Mouse (Mus musculus): ENCODE data around the gene Taf10. TPM values are rescaled to one million over a fixed set of nuclear protein-coding genes. Genes with fewer than 3 reads are reported as not detected.

Taf10 gene
- polyA plus RNA-seq, 1 experiment, result 553 TPM

GRCm38 (mm10) chr7:105773041-105773440, 28.9 kb upstream of the Taf10 start:
- no peak for DNase-seq
- TF ChIP-seq POLR2A (IDR thresholded peaks at IDR 0.05; ENCODE audit: control insufficient read depth, extremely low read depth, insufficient read depth, low read length, poor library complexity) (no peak), CTCF (IDR thresholded peaks at IDR 0.05; ENCODE audit: borderline replicate concordance, control insufficient read depth, extremely low read depth, insufficient read depth, low read length, poor library complexity) (no peak)
- no peaks in the 10 kb centered on the region for H3K36me3 ChIP-seq (ENCODE audit: control insufficient read depth, insufficient read depth, low read length)
- no peaks in the 10 kb centered on the region for H3K27me3 ChIP-seq (ENCODE audit: control insufficient read depth, insufficient read depth, low read length)
- 88% methylated on average over 5 of the region's 5 CpGs for WGBS
- H3K27ac ChIP-seq (ENCODE audit: control insufficient read depth, insufficient read depth, low read length), result no peak overlapping the region
- H3K4me3 ChIP-seq (ENCODE audit: control insufficient read depth, insufficient read depth, low read length), result no peak overlapping the region
- peaks cover 5% of the 10 kb centered on the region for H3K4me1 ChIP-seq (replicated peaks; ENCODE audit: control insufficient read depth, insufficient read depth, low read length)

DNA sequence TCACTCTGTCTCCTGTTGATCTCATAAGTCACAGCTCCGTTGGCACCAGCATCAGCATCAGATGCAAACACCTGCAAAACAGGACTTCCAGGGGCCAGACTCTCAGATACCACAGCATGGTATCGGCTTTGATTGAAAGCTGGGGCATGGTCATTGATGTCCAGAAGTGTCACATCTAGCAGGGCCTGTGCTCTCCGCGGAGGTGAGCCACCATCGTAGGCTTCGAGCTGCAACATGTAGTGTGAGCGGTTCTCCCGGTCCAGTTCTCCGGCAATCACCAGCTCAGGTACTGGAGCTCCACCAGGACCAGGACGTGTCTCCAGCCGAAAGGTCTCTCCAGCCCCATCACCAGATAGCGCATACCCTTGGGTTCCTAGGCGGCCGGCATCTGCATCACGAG, 28.2 kb upstream of the Taf10 start:
- Histone ChIP-seq H3K36me3 (ENCODE audit: control insufficient read depth, insufficient read depth, low read length) (no peaks in the 10 kb centered on the region), H3K4me1 (replicated peaks; ENCODE audit: control insufficient read depth, insufficient read depth, low read length) (no peaks in the 10 kb centered on the region), H3K27ac (ENCODE audit: control insufficient read depth, insufficient read depth, low read length) (no peak overlapping the region), H3K4me3 (ENCODE audit: control insufficient read depth, insufficient read depth, low read length) (no peak overlapping the region), H3K27me3 (ENCODE audit: control insufficient read depth, insufficient read depth, low read length) (no peaks in the 10 kb centered on the region)
- TF ChIP-seq POLR2A (IDR thresholded peaks at IDR 0.05; ENCODE audit: control insufficient read depth, extremely low read depth, insufficient read depth, low read length, poor library complexity) (no peak), CTCF (IDR thresholded peaks at IDR 0.05; ENCODE audit: borderline replicate concordance, control insufficient read depth, extremely low read depth, insufficient read depth, low read length, poor library complexity) (no peak)
- WGBS, result 97% methylated on average over 15 of the region's 15 CpGs
- DNase-seq, result no peak

DNA sequence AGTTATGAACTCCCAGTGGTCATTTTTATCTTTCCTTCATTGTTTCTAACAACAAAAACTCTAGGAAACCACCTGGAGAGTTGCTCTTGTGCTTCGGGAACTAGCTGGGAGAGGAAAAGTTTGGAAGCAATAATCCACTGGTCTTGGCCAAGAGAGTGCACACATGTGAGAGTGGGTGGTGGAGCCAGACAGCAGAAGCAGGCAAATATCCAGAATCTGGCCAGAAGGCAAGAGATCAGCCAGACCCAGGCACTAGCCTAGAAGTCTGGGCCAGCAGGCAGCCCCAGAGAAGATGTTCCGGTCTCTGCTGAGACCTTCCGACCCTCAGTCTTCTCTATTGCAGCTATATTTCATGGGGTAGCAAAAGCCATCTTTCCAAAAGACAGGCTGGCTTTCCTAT, 25.8 kb upstream of the Taf10 start:
- WGBS, result 99% methylated on average over 3 of the region's 3 CpGs
- TF ChIP-seq CTCF (IDR thresholded peaks at IDR 0.05; ENCODE audit: borderline replicate concordance, control insufficient read depth, extremely low read depth, insufficient read depth, low read length, poor library complexity), result no peak
- no peak for TF ChIP-seq POLR2A (IDR thresholded peaks at IDR 0.05; ENCODE audit: control insufficient read depth, extremely low read depth, insufficient read depth, low read length, poor library complexity)
- DNase-seq, result no peak
- no peak overlapping the region for H3K27ac ChIP-seq (ENCODE audit: control insufficient read depth, insufficient read depth, low read length)
- H3K4me3 ChIP-seq (ENCODE audit: control insufficient read depth, insufficient read depth, low read length), result no peak overlapping the region
- H3K4me1 ChIP-seq (replicated peaks; ENCODE audit: control insufficient read depth, insufficient read depth, low read length), result no peaks in the 10 kb centered on the region
- H3K36me3 ChIP-seq (ENCODE audit: control insufficient read depth, insufficient read depth, low read length), result no peaks in the 10 kb centered on the region
- no peaks in the 10 kb centered on the region for H3K27me3 ChIP-seq (ENCODE audit: control insufficient read depth, insufficient read depth, low read length)

DNA sequence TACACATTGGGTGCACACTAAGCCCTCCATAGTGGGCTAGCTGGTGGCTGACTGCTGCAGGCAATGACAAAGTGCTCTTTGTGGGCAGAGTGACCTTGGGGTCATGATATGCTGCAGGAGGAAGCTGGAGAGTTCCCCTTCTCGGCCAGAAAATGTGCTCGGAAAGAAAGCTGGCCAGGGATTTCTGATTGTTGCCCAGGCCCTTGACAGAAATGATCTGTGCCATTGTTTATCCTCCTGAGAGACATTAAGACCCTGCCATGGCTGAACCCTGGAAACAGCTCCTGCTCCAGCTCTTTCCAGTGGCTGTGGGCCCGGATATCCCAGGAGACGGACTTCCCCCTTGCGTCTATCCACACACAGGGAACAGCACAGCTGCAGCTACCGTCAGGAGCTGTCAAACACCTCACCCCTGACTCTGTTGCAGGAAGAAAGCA, 23.6 kb upstream of the Taf10 start:
- Histone ChIP-seq H3K4me1 (replicated peaks; ENCODE audit: control insufficient read depth, insufficient read depth, low read length) (no peaks in the 10 kb centered on the region), H3K36me3 (ENCODE audit: control insufficient read depth, insufficient read depth, low read length) (no peaks in the 10 kb centered on the region), H3K27me3 (ENCODE audit: control insufficient read depth, insufficient read depth, low read length) (no peaks in the 10 kb centered on the region), H3K27ac (ENCODE audit: control insufficient read depth, insufficient read depth, low read length) (no peak overlapping the region), H3K4me3 (ENCODE audit: control insufficient read depth, insufficient read depth, low read length) (no peak overlapping the region)
- 37% methylated on average over 6 of the region's 6 CpGs for WGBS
- TF ChIP-seq POLR2A (IDR thresholded peaks at IDR 0.05; ENCODE audit: control insufficient read depth, extremely low read depth, insufficient read depth, low read length, poor library complexity) (no peak), CTCF (IDR thresholded peaks at IDR 0.05; ENCODE audit: borderline replicate concordance, control insufficient read depth, extremely low read depth, insufficient read depth, low read length, poor library complexity) (no peak)
- DNase-seq, result no peak

- Histone ChIP-seq H3K27me3 (ENCODE audit: control insufficient read depth, insufficient read depth, low read length) (no peaks in the 10 kb centered on the region), H3K36me3 (ENCODE audit: control insufficient read depth, insufficient read depth, low read length) (no peaks in the 10 kb centered on the region), H3K27ac (ENCODE audit: control insufficient read depth, insufficient read depth, low read length) (no peak overlapping the region), H3K4me3 (ENCODE audit: control insufficient read depth, insufficient read depth, low read length) (no peak overlapping the region), H3K4me1 (replicated peaks; ENCODE audit: control insufficient read depth, insufficient read depth, low read length) (no peaks in the 10 kb centered on the region)
- TF ChIP-seq CTCF (IDR thresholded peaks at IDR 0.05; ENCODE audit: borderline replicate concordance, control insufficient read depth, extremely low read depth, insufficient read depth, low read length, poor library complexity) (no peak), POLR2A (IDR thresholded peaks at IDR 0.05; ENCODE audit: control insufficient read depth, extremely low read depth, insufficient read depth, low read length, poor library complexity) (no peak)
- WGBS, result 97% methylated on average over 11 of the region's 11 CpGs
- no peak for DNase-seq
These were observed 20.2 kb upstream of the Taf10 start for GRCm38 (mm10) chr7:105764331-105764730.

DNA sequence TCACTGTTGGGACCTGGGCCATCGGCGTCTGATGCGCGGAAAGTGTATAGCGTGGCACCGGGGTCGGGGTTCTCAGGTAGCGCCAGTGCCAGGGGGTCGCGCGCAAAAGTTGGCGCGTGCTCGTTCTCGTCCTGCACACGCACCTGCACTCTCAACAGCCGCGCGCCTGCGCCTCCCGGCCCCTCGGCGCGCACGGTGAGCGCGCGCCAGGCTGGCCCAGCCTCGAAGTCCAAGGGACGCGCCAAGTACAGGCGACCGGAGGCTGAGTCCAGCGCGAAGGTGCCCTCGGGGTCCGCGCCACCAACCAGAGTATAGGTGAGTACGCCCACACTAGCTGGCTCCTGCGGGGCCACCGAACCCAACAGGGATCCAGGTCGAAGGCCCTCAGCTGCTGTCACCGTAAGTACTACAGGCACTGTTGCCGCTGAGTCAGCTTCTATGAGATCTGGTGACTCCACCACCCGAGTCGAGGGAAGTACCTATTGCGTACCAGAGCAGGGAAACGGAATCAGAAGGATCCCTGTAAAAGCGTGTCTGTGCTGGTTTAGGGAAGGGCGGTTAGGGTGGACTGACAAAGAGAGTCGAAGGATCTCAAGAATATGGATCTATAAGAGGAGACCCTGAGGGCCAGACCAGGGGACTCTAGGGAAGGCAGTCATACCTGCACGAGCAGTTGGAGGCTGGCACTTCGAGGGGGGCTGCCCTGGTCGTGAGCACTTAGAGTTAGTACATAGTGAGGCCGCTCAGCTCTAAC, 18.5 kb upstream of the Taf10 start:
- Histone ChIP-seq H3K4me1 (replicated peaks; ENCODE audit: control insufficient read depth, insufficient read depth, low read length) (no peaks in the 10 kb centered on the region), H3K27me3 (ENCODE audit: control insufficient read depth, insufficient read depth, low read length) (no peaks in the 10 kb centered on the region), H3K4me3 (ENCODE audit: control insufficient read depth, insufficient read depth, low read length) (no peak overlapping the region), H3K27ac (ENCODE audit: control insufficient read depth, insufficient read depth, low read length) (no peak overlapping the region), H3K36me3 (ENCODE audit: control insufficient read depth, insufficient read depth, low read length) (no peaks in the 10 kb centered on the region)
- no peak for TF ChIP-seq CTCF (IDR thresholded peaks at IDR 0.05; ENCODE audit: borderline replicate concordance, control insufficient read depth, extremely low read depth, insufficient read depth, low read length, poor library complexity)
- TF ChIP-seq POLR2A (IDR thresholded peaks at IDR 0.05; ENCODE audit: control insufficient read depth, extremely low read depth, insufficient read depth, low read length, poor library complexity), result no peak
- 57% methylated on average over 55 of the region's 55 CpGs for WGBS
- DNase-seq, result no peak

Measured in thymus, adult 2 months (tissue).